Mouse (Mus musculus): ENCODE measurements around the gene March10.

GRCm38 (mm10) chr11:105356301-105356700, 100.2 kb downstream of the March10 start:
- no peak for TF ChIP-seq ZNF384 (IDR thresholded peaks at IDR 0.05; ENCODE audit: low read depth, low read length)
- no peak for TF ChIP-seq HCFC1 (IDR thresholded peaks at IDR 0.05; ENCODE audit: borderline replicate concordance, insufficient read depth, low read length)
- no peak for TF ChIP-seq MAFK (IDR thresholded peaks at IDR 0.05; ENCODE audit: insufficient read depth, low read depth, low read length)
- TF ChIP-seq CHD2 (IDR thresholded peaks at IDR 0.05; ENCODE audit: low read depth, low read length): no peak

All from ES-E14 (cell line).